Mouse (Mus musculus) spleen, postnatal 4 days (tissue): ENCODE results near the gene Mtmr14.

Experiments used
- DNase-seq, 2 experiments: peaks; one replicate each; pipeline ENCODE4 v3.0.0; 2022; ENCODE audit warnings: low spot score in 2 of 2

The Mtmr14 gene

DNA sequence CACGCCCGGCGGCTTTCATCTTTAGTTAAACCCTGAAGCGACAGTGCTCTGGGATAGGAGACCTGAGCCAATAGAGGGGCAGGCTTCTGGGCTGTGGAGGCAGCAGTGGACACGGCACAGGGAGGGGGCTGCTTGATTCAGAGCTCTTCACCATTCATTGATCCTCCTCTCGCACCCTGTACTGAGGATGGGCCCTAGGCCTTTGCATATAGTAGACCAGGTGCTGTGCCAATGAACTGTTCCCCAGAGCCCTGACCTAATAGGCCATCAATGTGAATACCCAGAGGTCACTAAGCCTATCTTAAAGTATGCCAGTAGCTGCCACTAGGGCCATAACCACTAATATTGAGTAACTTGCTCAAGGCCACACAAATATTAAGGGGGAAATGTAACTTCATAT lies 44.0 kb downstream of the Mtmr14 start:
- DNase-seq = no peak

DNA sequence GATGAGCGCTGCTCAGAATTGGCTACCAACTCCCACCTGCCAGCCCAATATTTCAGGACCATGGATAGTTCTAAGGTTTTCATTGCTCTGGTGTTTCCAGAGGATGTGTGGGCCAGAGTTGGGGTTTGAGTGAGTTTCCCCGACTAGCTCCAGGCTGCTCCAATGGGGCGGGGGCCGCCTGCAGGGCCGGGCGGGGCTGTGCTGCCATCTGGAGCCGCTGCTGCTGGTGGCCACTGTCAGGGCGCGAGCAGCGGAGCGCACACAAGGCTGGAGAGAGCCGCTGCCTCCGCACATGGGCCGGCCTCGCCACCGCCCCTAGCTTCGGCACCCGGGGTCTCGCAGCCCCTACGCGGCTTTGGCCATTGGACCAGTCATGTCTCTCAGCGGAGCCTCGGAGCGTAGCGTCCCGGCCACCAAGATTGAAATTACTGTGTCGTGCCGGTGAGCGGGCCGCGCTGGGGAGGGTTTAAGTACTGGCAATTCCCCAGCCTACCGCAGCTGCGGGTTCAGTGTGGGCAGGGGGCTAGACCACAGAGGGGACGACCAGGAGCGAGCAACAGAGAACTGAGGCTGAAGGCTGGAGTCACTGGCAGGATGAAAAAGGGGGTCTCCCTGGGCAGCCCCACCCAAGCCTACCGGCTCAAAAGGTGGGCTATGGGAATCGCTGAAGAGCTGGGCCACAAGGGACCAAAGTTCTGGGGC lies 44.6 kb downstream of the Mtmr14 start, which contains the start of gene Cpne9:
Gene Cpne9, plus strand, starts transcription at position 207 of the 702 bp plus-strand sequence.
- no peak for DNase-seq

DNA sequence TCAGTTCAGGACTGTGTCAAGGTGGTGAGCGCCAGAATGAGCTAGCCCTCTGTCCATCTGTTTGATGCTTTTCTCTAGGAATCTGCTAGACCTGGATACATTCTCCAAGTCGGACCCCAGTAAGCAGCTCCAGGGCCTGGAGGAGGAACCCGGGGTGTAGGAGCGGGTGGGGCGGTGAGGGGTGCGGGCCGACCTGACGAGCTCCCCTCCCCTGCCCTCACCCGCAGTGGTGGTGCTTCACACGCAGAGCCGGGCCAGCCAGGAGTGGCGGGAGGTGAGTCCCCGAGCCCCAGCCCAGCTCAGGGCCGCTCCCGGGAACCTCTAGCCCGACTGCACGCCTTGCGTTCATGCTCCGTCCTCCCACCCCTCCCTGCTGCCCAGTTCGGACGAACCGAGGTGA lies 45.3 kb downstream of the Mtmr14 start:
- DNase-seq = no peak

DNA sequence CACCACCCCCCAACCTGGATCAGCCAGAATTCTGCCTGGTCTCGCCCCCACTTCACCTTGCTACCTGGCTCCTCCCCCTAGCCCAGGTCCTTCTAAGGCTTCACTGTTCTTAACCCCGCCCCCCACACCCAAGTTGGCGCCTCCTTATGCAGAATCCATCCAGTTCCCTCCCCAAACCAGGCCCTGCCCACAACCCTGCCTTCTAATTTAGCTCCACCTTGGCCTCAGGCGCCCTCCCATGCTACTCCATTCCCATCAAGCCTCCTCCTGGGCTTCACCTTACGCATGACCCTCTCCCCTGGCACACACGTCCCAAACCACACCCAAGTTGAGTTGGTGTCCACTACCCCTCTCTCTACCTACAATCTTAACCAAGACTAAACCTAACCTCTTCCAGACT lies 45.9 kb downstream of the Mtmr14 start:
- no peak for DNase-seq

DNA sequence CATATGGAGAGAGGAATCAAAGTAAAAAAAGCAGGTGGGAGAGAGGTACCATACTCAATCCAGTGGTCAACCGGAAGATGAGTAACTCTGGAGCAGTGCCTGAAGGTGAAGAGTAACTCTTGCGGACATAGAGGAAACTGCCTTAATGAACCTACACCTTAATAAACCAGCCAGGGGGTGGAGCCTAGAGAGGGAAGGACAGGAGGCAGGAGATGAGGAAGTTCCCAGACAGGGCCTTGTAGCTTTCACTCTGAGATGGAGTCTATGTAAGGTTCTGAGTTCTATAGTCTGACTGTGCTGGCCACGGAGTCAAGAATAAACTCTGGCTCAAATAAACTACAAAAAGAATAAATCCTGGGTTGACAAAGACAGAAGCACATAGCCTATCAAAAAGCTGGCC lies 47.3 kb downstream of the Mtmr14 start:
- DNase-seq = no peak

DNA sequence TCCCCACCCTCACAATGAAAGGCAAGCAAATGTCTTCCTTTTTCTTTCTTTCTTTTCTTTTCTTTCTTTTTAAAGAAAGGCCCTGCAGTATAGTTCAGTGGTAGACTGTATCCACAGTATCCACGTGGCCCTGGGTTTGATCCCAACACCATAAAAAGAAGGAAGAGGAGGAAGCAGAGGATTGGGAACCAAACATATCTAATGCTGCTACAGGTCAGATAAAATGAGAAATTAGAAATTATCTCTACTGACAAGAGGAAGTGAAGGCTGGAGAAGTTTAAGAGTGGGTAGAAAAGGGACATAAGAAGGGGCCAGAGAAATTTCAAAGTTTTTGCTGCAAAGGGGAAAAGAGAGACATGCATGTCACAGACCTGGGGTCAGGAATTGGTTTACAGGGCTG lies 48.7 kb downstream of the Mtmr14 start:
- DNase-seq = no peak

DNA sequence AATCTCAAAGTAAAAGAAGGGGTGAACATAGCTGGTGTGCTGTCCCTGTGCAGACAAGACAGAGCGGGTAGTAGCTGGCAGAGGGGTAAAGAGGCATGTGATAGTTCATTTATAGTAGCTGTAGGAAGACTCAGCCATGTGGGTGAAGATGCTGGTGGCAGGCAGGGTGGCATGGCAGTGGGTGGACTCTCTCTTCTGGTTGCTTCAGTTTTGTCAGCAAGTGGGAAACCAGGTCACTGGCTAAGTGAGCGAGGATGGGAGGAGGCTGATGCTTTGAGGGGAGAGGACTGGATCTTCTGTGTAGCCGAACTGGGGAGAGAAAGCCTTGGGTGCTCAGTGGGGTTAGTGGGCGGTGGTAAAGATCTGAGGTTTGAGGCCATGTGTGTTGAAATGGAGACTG lies 49.6 kb downstream of the Mtmr14 start:
- DNase-seq = no peak

DNA sequence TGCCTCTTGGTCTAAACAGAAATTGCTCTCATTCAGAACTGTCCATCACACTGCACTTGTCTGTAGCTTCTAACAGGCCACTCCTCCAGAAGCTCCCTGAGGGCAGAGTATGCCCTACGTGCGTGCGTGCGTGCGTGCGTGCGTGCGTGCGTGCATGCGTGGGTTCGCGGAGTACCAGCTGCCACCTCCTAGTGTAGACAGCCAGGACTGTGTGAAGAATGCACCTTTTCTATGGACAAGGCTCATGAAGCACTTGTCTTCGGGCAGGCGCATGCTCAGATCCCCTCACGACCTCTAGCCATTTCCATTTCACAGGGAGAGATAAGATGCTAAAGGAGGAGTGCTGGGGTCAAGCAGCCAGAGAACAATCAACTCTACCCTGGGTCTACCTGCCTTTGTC lies 51.7 kb downstream of the Mtmr14 start:
- DNase-seq = no peak

DNA sequence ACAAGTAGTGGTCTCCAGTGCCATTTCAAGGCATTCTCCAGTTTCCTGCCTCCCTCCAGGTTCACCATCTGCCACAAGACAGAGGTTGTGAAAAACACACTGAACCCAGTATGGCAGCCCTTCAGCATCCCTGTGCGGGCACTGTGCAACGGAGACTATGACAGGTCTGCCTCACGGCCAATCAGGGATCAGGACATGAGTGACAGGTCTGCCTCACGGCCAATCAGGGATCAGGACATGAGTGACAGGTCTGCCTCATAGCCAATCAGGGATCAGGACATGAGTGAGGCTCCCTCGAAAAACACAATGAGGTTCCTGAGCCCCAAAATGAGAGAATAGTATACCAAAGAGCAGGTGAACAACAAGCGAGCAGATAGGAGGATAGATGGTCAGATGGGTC lies 52.7 kb downstream of the Mtmr14 start:
- DNase-seq = no peak

DNA sequence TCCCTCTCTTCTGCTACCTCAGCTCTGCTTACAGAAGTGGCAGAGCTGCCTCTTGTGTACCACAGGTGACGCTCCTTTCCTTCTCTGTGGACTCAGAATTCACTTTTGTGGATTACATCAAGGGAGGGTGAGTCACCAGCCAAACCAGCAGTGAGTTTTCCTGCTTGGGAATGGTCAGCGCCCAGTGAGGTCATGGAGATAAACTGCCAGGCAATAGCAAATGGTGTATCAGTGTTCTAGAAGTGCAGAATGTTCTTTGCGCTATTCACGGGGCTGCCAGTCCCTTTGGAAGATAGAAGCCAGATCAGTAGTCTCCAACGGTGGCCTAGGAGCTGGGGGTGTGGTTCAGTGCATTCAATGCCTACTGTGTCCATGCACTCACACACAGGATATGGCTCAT lies 55.3 kb downstream of the Mtmr14 start:
- no peak for DNase-seq

DNA sequence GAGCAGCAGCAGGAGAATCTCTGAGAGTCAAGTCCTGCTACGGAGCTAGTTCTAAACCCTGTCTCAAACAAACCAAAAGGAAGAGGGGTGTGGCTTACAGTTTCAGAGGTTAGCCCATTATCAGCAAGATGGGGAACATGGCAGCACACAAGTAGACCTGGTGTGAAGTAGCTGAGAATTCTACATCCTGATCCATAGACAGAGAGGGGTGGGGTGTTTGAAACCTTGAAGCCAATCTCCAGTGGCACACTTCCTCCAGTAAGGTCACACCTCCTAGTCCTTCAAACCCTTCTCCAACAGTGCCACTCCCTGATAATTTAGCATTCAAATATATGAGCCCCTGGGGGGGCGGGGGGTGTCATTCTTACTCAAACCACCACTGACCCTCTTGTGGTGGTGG lies 58.4 kb downstream of the Mtmr14 start:
- no peak for DNase-seq

DNA sequence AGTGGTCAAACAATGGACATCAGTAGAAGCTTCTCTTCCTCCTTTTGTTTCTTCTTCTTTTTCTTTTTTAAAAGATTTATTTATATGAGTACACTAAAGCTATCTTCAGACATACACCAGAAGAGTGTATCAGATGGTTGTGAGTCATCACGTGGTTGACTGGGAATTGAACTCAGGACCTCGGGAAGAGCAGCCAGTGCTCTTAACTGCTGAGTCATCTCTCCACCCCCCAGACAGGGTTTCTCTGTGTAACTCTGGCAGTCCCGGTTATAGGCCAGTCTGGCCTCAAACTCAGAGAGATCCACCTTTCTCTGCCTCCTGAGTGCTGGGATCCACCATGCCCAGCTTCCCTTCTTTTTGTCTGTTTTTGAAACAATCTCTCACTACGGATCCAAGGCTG lies 59.0 kb downstream of the Mtmr14 start:
- DNase-seq = no peak

DNA sequence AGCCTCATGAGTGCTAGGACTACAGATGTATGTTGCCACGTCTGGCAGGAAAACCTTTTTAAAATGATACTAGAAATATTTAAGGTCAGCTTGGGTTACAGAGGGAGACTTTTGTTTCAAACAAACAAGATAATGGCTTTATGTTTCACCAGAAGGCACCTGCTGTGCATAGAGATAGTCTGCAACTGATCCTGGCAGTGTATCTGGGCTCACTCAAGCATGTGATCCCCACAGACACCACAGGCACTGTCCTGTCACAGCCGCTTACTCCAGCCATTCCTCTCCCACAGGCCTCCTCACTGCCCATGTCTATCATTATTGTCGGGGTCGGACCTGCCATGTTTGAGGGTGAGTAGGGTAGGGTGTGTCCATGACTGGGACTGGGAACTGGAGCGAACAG lies 63.7 kb downstream of the Mtmr14 start:
- DNase-seq = no peak

DNA sequence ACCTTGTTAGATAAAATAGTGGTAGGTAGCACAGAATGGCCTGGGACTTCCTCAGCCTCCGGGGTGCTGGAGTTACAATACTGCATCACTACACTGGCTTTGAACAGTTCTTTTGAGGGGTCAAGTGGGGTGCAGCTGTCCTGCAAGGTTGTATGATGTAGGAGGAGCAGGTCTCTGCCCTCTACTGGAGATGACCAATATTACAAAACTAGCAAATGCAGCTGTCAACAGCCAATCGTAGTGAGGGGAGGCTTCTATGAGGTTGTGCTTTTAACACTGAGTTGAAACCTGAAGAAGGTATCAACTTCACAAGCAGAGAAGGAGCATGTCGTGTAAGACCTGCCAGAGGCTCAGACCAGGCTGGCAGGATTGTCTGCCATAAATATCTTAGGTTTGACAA lies 64.6 kb downstream of the Mtmr14 start:
- DNase-seq = no peak

DNA sequence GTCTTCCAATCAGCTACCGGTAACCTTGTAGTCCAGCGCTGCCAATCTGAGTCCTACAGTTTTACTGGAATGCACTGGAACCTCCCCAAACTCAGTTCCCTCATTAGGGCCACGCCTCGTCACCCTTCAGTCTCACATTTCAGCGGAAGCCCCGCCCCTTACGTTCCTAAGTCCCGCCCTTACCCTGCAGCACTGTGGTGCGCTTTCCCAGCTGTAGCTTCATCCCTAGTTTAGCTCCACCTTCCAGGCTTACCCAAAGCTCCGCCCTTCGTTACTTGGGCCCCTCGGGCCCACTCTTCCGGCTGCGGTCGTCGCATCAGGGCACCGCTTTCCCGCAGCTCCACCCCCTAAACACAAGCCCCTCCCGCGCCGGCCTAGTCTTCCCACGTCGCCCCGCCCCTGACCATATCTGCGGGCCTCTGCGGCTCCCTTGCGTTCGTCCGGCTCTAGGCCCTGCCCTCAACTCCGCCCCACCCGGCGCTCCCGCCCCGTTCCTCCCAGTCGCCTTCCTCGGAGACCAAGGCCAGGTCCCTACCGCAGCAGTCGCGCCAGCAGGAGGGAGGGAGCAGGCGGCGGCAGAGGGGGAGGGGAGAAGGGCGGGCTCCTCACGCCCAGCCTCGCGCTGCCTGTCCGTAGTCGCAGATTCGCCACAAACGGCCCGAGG lies 68.8 kb downstream of the Mtmr14 start:
- peak; percentile 99 for DNase-seq

DNA sequence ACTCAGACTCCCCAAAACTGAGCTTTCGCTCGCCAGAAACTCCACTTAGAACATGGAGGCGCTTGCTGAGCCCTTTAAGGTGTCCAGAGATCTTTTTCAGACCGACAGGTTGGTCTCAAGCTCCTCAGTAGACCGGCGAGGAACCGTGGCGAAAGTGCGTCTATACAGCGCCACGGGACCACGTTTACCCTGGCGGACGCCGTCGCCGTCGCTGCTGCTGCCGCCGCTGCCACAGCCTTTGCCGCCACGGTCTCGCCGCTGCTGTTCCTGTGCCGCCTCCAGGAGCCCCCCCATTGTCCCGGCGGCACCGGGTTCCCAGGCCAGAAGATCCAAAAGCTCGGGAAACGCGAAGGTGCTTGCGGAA lies 69.3 kb downstream of the Mtmr14 start, which contains the start of gene Brpf1:
Gene Brpf1, plus strand, starts transcription at position 152 of the 364 bp plus-strand sequence.
- no peak for DNase-seq

DNA sequence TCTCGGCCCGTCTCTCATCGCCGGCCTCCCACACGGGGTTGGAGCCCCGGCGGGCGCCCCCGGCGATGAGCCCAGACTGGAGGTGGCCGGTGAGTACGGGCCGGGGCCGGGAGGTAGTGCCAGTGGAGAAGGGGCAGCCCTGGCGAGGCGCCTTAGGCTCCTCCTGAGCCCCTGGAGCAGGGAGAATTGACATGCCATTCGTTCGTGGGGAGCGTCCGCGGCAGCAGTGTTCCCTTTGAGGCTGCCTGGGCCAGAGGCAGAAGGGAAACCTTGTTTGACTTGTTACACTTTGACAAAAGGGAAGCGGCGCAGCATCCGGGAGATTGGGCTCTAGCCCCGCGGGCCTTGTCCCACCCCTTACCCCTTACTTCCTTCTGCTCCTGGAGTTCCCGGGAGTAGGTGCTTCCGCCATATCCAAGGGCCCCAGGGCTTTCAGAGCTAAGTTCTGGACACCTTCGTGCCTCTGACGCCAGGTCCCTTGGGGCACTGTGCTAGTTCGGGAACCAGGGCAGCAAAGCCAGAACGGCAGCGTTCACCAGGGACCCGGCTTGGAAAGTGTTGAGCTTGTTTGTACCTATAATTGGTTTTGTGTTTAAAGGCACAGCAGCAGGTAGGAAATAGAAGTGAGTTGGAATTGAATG lies 70.0 kb downstream of the Mtmr14 start:
- DNase-seq = peak in 1 of 2 experiments; percentile 54

DNA sequence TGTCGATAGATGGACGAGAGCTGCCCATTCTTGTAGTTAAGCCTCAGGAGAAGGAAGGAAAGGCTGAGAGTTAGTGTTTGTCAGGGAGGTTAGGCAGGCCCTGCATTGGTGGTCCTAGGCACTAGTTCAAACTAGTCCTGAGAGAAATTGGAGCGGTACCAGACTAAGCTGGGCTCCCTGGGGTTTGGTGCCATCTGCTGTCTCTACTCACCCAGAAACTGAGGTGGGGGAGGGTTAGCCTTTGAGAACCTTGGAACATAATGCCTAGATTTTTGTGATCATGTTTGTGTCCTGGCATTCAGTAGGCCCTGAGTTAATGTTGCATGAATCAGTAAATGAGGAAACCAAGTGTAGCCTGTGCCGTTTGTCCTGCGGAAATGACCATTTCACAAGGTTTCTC lies 70.5 kb downstream of the Mtmr14 start:
- DNase-seq = peak in 1 of 2 experiments; percentile 35

DNA sequence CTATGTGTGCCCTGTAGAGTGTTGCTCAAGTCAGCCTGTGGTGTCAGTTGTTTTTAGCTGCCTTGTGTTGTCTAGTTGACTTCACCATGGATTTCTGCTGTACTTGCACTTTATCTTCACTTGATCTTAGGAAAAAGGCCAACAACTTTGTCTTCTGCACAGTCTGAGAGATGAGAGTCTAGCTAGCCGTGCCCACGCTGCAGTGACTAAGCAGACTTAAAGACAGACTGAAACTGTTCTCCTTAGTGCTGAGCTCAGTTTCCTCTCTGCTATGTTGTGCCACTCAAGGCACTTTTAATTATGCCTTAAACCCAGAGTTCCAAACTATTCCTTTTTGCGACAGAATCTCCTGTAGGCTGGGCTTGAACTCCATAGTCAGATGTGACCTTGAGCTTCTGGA lies 78.3 kb downstream of the Mtmr14 start:
- no peak for DNase-seq

DNA sequence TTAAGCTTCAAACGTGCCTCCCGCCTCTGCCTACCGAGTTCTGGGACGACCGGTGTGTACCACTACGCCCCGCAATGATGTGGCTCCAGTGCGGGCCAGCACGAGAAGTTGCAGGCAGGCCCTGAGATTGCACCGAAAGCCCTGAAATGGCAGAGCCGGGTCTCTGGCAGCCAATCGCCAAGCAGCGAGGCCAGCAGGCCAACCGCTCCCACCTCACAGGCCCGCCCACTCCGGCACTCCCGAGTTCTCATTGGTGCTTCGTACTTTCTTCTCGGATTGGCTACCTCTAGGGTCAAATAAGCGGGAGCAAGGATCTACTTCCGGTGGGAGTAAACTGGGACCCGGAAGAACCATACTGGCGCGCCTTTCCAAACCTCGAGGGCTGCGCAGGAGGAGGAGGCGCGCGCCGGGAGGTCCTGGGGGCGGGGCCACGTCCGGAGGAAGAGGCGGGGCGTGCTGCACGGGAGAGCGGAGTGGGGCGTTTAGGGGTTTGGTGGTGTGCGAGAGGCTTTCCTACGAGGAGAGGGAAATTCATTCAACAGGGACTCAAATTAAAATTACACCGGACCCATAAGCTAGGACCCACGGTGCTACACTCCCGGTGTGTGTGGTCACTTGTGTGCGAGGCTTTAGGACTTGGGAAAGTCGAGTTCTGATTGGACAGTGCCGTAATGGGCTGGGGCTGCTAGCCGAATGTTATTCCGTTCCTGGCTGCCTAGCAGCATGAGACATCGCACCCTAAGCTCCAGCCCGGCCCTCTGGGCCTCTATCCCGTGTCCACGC lies 89.1 kb downstream of the Mtmr14 start, which contains the start of gene Ogg1:
Gene Ogg1, plus strand, starts transcription at position 440 of the 783 bp plus-strand sequence.
- peak; percentile 97 for DNase-seq

DNA sequence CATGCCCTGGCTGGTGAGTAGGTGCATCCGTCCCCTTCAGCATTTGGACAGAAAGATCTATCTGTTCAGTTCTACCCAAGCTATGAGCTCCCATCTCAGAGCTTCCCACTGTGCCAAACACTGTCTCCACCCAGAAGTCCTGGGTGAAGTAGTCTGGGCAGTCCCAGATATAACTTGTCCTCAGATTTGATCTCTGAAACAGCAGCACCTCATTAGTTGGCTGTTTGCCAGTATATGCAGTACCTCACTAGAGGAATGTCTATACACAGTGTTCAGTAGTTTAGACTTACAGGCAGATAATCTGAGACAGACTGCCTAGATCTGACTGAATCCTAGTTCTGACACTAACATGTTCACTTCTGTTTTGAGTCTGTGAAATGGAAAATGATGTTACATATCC lies 91.8 kb downstream of the Mtmr14 start:
- DNase-seq = no peak

DNA sequence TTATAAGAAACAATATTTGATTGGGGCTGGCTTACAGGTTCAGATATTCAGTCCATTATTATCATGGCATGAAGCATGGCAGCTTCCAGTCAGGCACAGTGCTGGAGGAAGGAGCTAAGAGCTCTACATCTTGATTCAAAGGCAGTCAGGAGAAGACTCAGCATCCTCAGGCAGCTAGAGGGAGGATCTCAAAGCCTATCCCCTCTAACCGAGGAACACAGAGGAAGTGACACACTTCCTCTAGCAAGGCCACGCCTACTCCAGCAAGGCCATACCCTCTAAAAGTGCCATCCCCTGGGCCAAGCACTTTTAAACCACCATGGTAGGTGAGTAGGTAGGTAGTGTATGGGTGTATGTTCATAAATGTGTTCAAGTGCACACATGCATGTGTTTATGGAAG lies 92.9 kb downstream of the Mtmr14 start:
- peak in 1 of 2 experiments; percentile 42 for DNase-seq
